Mouse (Mus musculus): ENCODE measurements around the gene Espn.

Gene Espn

GRCm38 (mm10) chr4:152151966-152152544 is at the start of gene Espn:
Espn (minus strand) TSS chr4:152152371.
- no peak for ATAC-seq (ENCODE audit: insufficient number of reproducible peaks, low FRiP score, low TSS enrichment)

GRCm38 (mm10) chr4:152201492-152201891 is 49.3 kb upstream of the Espn start:
- no peak for ATAC-seq (ENCODE audit: insufficient number of reproducible peaks, low FRiP score, low TSS enrichment)

- no peak for ATAC-seq (ENCODE audit: insufficient number of reproducible peaks, low FRiP score, low TSS enrichment)
These were observed 47.4 kb upstream of the Espn start for GRCm38 (mm10) chr4:152199617-152200016.

- ATAC-seq (ENCODE audit: insufficient number of reproducible peaks, low FRiP score, low TSS enrichment), result no peak
These were observed 45.4 kb upstream of the Espn start for GRCm38 (mm10) chr4:152197545-152197944.

- ATAC-seq (ENCODE audit: insufficient number of reproducible peaks, low FRiP score, low TSS enrichment), result no peak
These were observed 44.1 kb upstream of the Espn start for GRCm38 (mm10) chr4:152196276-152196675.

GRCm38 (mm10) chr4:152194476-152195175 is 42.5 kb upstream of the Espn start:
- ATAC-seq (ENCODE audit: insufficient number of reproducible peaks, low FRiP score, low TSS enrichment), result no peak

GRCm38 (mm10) chr4:152192569-152192968 is 40.4 kb upstream of the Espn start:
- ATAC-seq (ENCODE audit: insufficient number of reproducible peaks, low FRiP score, low TSS enrichment), result no peak

GRCm38 (mm10) chr4:152190701-152191100 is 38.5 kb upstream of the Espn start:
- no peak for ATAC-seq (ENCODE audit: insufficient number of reproducible peaks, low FRiP score, low TSS enrichment)

GRCm38 (mm10) chr4:152190096-152190653 is 38.0 kb upstream of the Espn start:
- ATAC-seq (ENCODE audit: insufficient number of reproducible peaks, low FRiP score, low TSS enrichment), result no peak

- ATAC-seq (ENCODE audit: insufficient number of reproducible peaks, low FRiP score, low TSS enrichment), result no peak
These were observed 37.5 kb upstream of the Espn start for GRCm38 (mm10) chr4:152189691-152190090.

GRCm38 (mm10) chr4:152189071-152189470 is 36.9 kb upstream of the Espn start:
- no peak for ATAC-seq (ENCODE audit: insufficient number of reproducible peaks, low FRiP score, low TSS enrichment)

GRCm38 (mm10) chr4:152188651-152189050 is 36.5 kb upstream of the Espn start:
- no peak for ATAC-seq (ENCODE audit: insufficient number of reproducible peaks, low FRiP score, low TSS enrichment)

- no peak for ATAC-seq (ENCODE audit: insufficient number of reproducible peaks, low FRiP score, low TSS enrichment)
These were observed 35.0 kb upstream of the Espn start for GRCm38 (mm10) chr4:152187142-152187541.

GRCm38 (mm10) chr4:152186205-152187082 is 34.3 kb upstream of the Espn start:
- no peak for ATAC-seq (ENCODE audit: insufficient number of reproducible peaks, low FRiP score, low TSS enrichment)

- ATAC-seq (ENCODE audit: insufficient number of reproducible peaks, low FRiP score, low TSS enrichment), result no peak
These were observed 33.5 kb upstream of the Espn start for GRCm38 (mm10) chr4:152185510-152186204.

- no peak for ATAC-seq (ENCODE audit: insufficient number of reproducible peaks, low FRiP score, low TSS enrichment)
These were observed 33.0 kb upstream of the Espn start for GRCm38 (mm10) chr4:152185137-152185509.

- ATAC-seq (ENCODE audit: insufficient number of reproducible peaks, low FRiP score, low TSS enrichment), result no peak
These were observed 32.3 kb upstream of the Espn start for GRCm38 (mm10) chr4:152184353-152185035.

GRCm38 (mm10) chr4:152182205-152182604 is 30.0 kb upstream of the Espn start:
- ATAC-seq (ENCODE audit: insufficient number of reproducible peaks, low FRiP score, low TSS enrichment), result no peak

- ATAC-seq (ENCODE audit: insufficient number of reproducible peaks, low FRiP score, low TSS enrichment), result peak; percentile 54; the same call in 1 of the 2 replicates
These were observed 27.9 kb upstream of the Espn start for GRCm38 (mm10) chr4:152179946-152180660.
